Mouse (Mus musculus): ENCODE measurements around the gene Gm45140. TPM values are rescaled to one million over a fixed set of nuclear protein-coding genes. Genes with fewer than 3 reads are reported as not detected.
"Not testable (repeated sequence)": the region's sequence is repeated elsewhere in the genome, so short reads cannot be mapped to it uniquely, and the experiment has no call there.

The Gm45140 gene
- total RNA-seq, 2 experiments from 2014 or later, result 1.6 to 2.9 TPM

DNA sequence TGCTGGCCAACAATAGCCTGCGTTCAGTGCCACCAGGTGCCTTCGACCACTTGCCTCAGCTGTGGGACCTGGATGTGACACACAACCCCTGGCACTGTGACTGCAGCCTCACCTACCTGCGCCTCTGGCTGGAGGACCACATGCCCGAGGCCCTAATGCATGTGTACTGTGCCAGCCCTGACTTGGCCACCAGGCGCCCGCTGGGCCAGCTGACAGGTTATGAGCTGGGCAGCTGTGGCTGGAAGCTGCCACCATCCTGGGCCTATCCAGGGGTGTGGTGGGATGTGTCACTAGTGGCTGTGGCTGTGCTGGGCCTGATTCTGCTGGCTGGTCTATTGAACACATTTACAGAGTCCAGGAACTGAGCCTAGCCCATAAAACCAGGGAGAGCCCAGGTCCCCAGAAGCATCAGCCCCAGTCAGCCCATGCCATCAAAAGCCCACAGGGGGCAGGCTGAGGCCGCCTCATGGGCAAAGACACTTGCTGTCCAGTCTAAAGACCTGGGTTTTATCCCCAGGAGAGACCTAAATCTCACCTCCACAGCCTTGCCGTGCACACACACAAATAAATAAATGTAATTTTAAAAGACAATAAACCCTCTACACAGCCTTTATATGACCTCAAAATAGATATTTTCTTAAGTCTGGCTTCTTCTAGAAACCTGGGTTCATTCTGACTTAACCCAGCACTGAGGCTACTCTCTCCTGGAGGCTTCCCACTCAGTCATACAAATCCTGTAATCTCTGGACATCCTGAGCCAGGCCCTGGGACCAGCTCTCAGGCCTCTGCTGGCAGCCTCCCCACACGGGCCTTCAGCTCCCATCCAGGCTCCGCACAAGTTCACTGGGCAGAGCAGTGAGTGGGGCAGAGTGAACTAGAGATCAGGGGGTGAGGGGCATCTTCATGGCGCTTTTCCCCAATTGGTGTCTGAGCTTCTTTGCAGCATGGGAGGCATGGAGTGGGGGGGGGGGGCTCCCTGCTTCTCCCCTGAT, 56.1 kb downstream of the Gm45140 start:
- intact Hi-C loops (cut with DNase I), result no loop called here
- no peak for DNase-seq

DNA sequence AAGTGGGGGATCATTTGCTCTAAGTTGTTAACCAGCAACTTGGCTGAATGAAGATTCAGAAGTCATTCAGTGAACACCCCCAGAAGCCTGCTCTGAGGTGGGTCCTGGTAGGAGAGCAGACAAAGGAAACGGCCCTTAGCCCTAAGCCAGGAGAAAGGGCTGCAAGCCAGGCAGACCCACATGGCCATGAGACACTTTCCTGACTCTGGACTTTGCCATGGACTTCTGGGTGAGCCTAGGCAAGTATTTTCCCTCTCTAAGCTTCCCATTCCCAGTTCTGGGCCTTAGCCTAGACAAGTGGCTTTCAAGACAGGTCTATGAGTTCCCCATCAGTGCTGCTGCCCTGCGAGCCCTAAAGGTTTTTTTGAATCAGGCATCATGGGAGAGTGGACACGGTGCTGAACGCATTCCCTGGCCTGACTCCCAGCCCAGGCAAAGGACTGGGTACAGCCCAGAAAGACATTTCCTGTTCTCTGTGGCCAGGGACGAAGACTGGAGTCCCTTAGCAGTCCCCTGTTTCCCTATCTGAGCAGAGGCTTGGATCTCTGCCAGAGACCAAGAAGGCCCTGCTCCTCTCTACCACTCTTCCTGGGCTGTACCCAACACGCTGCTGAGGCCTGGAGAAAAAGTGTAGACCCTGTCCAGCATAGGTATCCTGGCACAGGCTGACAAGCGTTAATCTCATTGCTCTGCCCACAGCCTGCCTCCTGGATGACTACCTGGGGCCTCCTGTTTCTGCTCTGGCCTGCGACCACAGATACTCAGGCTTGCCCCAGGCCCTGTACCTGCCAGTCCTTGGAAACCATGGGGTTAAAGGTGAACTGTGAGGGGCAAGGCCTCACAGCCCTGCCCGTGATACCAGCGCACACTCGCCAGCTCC, 57.1 kb downstream of the Gm45140 start:
- peak; percentile 38 to 47 for DNase-seq

DNA sequence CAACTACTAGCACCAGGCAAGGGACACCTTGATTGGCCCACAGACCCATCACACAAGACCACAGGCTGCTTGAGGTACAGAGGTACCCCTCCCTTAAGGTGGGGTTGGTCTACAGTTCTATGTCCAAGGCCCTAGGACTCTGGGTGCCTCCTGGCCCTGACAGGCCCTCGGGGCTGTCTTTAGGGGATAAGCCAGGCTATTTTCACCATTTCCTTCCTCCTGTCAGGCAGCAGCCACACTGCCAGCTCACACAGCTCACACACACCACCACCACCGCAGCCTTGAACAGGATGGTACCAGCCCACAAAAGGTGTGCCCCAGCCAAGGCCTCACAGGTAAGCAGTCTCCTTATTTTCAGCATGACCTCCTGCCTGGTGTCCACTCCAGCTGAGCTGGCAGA, 57.8 kb downstream of the Gm45140 start, which contains the start of gene Gp9:
Gene Gp9 (plus strand): TSS at position 231 of the 400 bp plus-strand sequence.
- no peak for DNase-seq
- intact Hi-C loops (cut with DNase I), result no loop called here

More for the DNA sequence above, 57.1 kb downstream of the Gm45140 start:
- intact Hi-C loops (cut with DNase I), result no loop called here

DNA sequence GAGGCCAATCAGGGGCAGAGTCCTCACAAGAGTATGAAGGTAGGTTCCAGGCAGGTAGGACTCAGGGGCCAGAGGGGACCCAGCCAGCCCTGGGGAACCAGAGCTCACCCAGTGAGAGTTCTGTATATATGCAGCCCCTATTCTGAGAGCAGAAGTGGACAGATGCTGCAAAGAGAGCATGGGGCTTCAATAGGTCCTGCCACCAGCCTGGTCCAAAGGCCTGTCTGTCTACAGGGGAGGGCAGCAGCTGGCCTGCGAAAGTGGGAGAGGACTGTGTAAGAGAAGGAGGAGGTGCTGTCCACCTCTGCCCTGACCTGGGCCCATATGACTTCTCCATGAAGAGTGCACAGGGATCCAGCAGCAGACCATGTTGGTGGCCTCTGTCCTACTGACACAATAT, 58.9 kb downstream of the Gm45140 start:
- intact Hi-C loops (cut with DNase I), result no loop called here

DNA sequence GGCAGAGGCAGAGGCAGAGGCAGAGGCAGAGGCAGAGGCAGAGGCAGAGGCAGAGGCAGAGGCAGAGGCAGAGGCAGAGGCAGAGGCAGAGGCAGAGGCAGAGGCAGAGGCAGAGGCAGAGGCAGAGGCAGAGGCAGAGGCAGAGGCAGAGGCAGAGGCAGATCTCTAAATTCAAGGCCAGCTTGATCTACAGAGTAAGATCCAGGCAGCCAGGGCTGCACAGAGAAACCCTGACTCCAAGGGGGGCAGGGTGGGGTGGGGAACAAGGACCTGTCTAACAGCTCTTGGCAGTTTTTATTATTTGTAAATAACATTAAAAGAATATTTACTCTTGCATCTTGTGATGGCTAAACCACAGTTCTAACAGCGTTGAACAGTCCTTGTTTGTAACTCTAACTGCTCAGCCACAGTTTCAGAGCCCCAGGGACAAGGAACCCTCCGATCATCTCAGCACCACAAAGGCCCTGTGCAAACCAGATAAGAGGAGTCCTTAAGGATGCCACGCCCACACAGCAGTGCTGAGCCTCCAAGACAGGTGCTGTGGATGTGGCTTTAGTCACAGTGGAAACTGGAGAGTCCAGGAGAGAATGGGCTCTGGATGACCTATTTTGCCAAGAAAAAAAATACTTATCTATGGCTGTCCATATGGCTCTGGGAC, 59.9 kb downstream of the Gm45140 start:
- intact Hi-C loops (cut with DNase I), result no loop called here
- DNase-seq, result no peak

More for the DNA sequence above, 58.9 kb downstream of the Gm45140 start:
- DNase-seq, result no peak

DNA sequence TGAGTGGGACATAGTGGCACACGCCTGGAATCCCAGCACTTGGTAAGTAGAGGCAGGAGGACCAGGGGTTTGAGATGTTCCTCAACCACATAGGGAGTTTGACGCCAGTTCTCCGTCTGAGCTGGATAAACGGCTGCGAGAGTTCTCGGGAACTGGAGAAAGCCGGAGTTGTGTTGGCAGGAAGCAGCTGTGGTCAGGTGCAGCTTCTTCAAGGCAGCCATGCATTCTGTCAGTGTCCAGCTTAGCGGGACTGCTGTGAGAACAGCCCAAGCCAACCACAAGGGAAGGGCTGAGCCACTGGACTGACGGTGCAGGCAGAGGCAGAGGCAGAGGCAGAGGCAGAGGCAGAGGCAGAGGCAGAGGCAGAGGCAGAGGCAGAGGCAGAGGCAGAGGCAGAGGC, 60.7 kb downstream of the Gm45140 start:
- intact Hi-C loops (cut with DNase I), result loop anchor here (5.0 kb wide), 1 partner anchor 68 kb away; no protein-coding TSS in a partner anchor
- DNase-seq, result no peak

DNA sequence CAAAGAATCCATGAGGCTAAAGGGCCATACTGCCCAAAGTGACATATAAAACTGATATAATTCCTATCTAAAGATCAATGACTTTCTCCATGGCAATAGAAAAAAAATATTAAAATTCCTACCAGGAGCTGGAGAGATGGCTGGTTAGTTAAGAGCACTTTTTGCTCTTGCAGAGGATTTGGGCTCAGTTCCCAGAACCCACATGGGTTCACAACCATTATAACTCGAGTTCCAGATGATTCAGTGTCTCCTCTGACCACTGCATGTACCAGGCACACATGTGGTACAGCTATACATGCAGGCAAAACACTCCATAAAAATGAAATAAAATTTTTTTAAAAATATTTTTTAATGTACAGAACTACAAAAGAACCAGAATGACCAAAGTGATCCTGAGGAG, 61.1 kb downstream of the Gm45140 start:
- no peak for DNase-seq
- intact Hi-C loops (cut with DNase I), result loop anchor here (5.0 kb wide), 1 partner anchor 67 kb away; no protein-coding TSS in a partner anchor

DNA sequence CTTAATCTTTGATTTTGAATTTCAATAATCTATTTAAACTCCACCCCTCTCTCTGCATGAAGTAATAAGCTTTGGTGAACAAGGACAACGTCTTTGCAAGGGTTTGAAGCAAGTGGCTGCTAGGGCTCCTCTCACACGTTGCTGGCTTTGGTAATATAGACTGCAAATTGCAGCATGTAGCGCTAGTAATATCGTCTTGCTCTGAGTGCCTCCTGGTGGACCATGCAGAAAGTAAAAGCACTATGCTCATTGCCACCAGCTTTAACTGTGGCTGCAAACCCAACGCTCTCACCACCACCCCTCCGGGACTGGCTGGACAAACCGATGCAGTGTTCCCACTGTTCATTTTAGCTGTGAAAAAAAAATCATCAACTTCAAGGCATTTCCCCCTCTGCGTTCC, 65.0 kb downstream of the Gm45140 start:
- peak in 1 of 2 experiments; percentile 27 for DNase-seq
- intact Hi-C loops (cut with DNase I), result loop anchor here (5.0 kb wide), 1 partner anchor 63 kb away; no protein-coding TSS in a partner anchor

DNA sequence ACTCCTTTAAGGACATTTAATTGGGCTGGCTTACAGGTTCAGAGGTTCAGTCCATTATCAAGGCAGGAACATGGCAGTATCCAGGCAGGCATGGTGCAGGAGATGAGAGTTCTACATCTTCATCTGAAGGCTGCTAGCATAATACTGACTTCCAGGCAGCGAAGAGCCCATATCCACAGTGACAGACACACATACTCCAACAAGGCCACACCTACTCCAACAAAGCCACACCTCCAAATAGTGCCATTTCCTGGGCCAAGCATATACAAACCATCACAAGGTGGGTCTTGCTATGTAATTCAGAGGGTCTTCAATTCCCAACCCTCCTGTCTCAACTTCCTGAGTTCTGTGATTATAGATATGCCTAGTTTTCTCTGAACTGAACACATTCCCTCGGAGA, 71.3 kb downstream of the Gm45140 start:
- not testable (repeated sequence) for DNase-seq
- intact Hi-C loops (cut with DNase I), result loop anchor here (5.0 kb wide), 2 partner anchors 48 to 63 kb away; partner anchors contain the start of gene Rab43

DNA sequence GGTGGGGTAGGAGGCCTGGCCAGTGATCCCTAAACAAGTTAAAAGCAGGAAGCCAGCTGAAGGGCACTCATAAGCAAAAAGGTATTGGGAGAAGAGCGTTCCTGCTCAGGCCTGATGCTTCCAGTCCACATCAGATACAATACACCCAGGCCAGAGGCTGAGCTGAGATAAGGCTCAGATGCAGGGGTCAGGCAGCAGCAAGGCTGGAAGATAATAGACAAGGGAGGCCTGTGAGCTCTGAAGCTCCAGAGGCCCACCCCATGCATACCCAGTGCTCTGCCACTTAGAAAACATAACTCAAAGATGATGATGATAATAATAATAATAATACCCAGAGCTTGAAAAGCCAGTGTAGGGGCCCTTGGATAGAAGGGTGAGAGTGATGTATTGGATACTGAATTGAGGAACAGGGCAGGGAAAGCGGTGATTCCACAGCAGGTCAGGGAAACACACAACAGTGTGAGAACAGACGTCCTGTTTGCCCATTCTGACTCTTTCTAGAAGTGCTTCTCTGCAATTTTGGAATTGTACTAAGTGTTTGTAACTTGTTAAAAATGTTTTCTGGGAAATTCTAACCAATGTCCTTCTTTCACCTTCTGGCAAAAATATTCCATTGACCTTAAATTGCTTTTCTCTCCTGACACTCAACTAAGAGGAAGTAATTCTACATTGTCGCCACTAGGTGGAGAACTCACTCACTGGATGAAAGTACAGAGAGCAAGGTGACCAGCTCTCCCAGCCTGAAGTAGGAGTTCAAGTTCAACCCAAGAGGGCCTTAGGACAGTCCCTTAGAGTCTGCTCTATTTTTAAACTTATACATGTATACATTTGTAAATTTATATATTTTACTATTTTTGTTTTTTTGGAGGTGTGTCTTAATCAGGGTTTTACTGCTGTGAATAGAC, 72.0 kb downstream of the Gm45140 start:
- intact Hi-C loops (cut with DNase I), result loop anchor here (5.0 kb wide), 2 partner anchors 49 to 64 kb away; partner anchors contain the start of gene Rab43
- DNase-seq, result peak in 1 of 2 experiments; percentile 54

DNA sequence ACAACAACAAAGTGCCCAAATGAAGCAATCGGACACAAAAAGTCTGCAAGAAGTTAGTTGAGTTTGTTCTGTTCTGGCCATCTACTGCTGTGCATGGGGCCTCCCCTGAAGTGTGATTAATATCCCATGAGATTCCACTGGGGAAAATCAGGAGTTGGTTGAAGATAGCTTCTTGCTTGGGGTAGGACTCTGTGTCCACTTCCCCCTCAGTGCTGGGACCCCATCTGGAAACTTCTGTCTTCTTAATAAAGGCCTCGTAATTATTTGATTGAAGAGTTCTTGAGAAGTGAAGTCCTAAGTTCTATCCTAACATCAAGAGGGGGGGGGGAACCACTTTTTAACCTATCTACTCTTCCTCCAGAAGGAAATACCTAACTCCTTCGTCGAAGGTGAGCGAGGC, 73.4 kb downstream of the Gm45140 start:
- intact Hi-C loops (cut with DNase I), result loop anchor here (5.0 kb wide), 2 partner anchors 50 to 65 kb away; partner anchors contain the start of gene Rab43
- DNase-seq, result no peak

DNA sequence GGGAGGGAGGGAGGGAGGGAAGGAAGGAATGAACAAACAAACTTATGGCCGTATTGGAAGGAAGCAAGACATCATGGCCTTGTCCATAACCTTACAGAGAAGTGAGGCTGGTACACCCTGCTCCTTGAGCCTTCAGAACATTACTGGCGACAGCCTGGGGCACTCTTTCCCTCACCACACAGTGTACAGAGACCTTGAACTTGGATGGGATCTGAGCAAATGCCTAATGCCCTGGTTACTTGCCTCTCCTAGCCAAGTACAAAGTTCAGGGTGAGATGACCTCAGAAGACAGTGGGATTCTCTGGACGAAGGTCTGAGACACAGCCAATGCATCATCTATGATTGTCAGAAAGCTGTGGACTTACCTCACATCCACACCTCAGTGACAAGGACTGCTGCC, 75.7 kb downstream of the Gm45140 start:
- DNase-seq, result no peak
- intact Hi-C loops (cut with DNase I), result loop anchor here (5.0 kb wide), 2 partner anchors 52 to 67 kb away; partner anchors contain the start of gene Rab43

DNA sequence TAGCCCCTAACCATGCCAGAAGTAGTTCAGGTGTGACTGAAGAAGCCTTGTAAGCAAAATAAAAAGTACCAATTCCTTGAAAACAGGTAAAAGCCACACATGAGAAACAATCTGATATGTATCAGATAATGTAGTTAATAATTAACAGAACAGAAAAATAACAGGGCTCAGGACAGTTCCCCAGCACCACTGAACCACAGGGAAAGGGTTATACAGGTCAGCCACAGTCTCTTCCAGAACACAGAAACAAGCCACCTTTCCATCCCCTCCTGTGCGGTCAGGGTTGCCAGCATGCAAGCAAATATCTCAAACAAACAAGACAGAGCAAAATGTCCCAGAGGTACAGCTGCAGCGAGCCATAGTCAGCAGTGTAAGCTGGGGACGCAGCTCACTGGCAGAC, 76.2 kb downstream of the Gm45140 start:
- intact Hi-C loops (cut with DNase I), result no loop called here

DNA sequence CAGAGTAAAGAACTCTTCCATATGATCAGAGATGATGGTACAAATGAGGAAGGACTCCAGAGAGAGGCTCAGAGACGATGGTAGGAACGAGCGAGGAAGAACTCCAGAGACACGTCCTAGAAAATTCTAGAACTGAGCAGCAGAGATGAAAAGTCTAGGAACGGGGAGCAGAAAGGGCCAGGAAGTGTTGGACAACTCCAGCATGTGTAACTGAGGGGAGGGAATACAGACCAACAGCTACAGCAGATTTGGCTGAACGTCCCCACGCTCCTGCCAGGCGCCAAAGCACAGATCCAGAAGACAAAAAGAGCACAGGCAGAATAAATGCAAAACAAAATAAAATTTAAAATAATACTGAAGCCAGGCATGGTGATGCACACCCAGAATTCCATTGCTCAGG, 78.7 kb downstream of the Gm45140 start:
- no peak for DNase-seq
- intact Hi-C loops (cut with DNase I), result no loop called here

More for the DNA sequence above, 76.2 kb downstream of the Gm45140 start:
- no peak for DNase-seq

DNA sequence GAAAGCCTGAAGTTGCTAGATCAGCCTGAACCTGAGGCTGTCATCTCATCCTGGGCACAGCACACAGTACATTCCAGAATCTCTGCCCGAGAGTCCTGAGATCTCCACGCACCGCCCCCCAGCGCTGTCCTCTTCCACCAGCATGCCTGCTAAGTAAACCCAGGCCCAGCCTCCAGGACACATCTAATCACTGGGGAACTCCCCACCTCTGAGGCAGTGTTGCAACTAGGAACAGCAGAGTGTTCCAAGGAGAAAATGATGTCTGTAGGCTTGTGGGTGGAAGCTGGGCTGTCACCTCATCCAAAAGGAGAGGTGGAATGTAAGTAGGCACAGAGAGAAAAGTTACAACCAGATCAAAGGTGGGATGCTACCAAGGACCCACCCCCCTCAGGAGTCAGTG, 80.4 kb downstream of the Gm45140 start:
- DNase-seq, result no peak
- intact Hi-C loops (cut with DNase I), result no loop called here

DNA sequence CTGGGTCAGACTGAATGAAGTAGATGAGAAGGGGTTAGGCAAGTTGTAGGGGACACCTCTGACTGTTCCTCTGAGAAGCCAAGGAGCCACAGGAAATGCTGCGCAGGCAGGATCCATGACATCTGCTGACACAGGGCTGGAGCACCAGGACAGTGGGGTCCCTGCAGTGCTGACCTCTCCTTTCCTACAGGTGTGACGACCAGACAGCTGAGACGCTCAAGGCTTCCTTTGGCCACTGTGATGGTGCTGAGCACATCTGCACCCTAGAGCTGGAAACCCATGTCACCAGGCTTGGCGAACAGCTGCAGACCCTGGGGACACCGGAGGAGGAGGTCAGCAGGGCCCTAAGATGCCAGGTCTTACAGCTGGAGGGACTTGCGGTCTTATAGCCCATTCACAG, 84.0 kb downstream of the Gm45140 start:
- intact Hi-C loops (cut with DNase I), result no loop called here
- DNase-seq, result no peak

DNA sequence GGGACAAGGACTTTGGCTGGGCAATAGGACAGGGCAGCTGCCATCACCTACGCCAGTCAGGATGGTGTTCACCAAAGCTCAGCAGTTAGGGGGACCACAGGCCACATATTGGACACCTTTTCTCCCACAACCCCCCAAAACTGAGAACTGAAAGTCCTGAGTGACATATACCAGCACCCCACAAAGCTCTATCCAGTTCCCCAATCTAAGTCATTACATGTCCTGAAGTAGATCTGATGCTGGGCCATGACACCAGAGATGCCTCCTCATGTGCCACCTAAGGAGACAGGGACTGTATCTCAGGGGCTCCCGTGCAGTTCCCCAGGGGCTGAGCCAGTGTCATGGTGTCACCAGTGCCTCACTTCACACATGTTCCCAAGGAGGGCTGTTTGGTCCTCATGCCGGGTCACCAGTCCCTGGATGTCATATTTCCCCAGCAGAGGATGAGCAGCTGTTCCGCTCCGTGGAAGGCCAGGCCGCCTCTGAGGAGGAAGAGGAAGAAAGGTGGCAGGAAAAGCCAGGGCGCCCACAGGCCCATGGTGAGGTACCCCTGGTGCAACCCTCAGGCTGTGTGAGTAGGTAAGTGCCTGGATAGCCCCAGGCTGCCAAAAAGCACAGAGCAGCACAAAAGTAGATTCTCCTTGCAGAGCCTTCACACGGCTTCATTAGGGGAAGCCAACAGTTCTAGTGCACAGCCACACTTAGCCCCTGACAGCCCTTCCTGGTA, 85.2 kb downstream of the Gm45140 start:
- DNase-seq, result no peak
- intact Hi-C loops (cut with DNase I), result no loop called here

DNA sequence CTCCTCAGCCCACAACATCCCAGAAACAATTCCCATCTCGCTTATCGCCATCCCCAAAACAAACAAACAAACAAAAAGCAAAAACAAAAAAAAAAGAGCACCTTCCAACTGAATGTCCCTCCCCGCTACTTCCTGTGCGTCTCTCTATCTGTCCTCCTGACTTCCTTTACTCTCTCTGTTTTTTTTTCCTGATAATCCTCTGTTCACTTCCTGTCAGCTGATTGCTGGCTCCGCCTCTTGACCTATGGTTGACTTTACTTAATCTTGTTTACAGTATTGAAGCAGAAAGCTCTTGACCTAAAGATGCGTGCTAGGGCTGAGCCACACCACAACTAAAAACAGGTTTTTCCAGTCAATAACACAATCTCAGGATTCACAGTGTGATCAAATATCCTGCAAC, 87.1 kb downstream of the Gm45140 start:
- intact Hi-C loops (cut with DNase I), result no loop called here
- DNase-seq, result no peak

All from heart, postnatal 10 days (tissue).